Mouse (Mus musculus) T-helper 17 cell (primary cell): ENCODE results near the gene Kcnh4.

Source experiments
- in situ Hi-C, 2 experiments: fragments of 300-600 bp; cut with MboI, MseI; formaldehyde crosslinking; loops; 1 replicate in 1 of 2; 2 replicates in 1 of 2; pipeline ENCODE4 v1.15.1; 2025; ENCODE audit warnings: high pct_unique_total_duplicates in 2 of 2

The Kcnh4 gene

DNA sequence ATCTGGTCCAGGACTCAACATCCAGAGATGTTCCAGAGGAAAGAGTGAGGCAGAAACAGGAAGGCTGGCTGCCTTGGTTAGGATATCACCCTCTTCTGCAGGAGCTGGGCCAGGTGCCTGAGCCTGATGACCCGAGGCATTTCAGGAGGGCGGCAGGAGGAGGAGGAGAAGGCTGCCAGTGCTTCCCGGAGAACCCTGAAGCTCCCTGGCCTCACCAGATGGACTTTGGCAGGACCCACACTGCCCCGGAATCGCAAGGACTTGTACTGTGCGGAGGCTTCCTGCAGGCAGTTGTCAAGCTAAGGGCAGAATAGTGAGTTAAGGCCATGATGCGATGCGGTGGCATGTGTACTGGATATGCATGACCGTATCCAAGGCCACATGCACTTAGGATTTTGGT lies 7.0 kb upstream of the Kcnh4 start:
- in situ Hi-C loops = no loop called here

- in situ Hi-C loops = no loop called here
Measured at GRCm38 (mm10) chr11:100762831-100763230, 3.1 kb upstream of the Kcnh4 start, which contains the start of gene Hcrt. Gene Hcrt, minus strand, starts transcription at chr11:100762931.

DNA sequence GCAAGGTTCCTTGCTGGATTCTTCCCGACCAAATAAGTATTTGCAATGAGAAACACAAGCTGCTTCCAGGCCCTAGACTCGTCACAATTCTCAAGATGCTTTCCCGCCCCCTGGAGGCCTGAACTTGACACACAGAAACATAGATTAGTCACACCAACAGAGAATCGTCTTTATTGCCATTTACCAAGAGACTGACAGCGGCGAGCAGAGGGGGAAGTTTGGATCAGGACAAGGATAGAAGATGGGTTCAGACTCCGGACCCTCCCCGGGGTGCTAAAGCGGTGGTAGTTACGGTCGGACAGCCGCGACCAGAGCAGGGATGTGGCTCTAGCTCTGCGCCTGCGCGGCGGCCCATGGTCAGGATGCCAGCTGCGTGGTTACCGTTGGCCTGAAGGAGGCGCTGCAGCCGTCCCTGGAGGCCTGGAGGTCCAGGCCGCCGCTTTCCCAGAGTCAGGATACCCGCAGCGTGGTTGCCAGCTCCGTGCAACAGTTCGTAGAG lies 1.9 kb upstream of the Kcnh4 start:
- in situ Hi-C loops = no loop called here

GRCm38 (mm10) chr11:100758707-100759610 lies 783 bp downstream of the Kcnh4 start:
- in situ Hi-C loops = no loop called here

GRCm38 (mm10) chr11:100757566-100757965 lies 2.2 kb downstream of the Kcnh4 start:
- in situ Hi-C loops = no loop called here

- in situ Hi-C loops = no loop called here
Measured at GRCm38 (mm10) chr11:100756476-100756875, 3.3 kb downstream of the Kcnh4 start.

- in situ Hi-C loops = no loop called here
Measured at GRCm38 (mm10) chr11:100754693-100755057, 5.1 kb downstream of the Kcnh4 start.

DNA sequence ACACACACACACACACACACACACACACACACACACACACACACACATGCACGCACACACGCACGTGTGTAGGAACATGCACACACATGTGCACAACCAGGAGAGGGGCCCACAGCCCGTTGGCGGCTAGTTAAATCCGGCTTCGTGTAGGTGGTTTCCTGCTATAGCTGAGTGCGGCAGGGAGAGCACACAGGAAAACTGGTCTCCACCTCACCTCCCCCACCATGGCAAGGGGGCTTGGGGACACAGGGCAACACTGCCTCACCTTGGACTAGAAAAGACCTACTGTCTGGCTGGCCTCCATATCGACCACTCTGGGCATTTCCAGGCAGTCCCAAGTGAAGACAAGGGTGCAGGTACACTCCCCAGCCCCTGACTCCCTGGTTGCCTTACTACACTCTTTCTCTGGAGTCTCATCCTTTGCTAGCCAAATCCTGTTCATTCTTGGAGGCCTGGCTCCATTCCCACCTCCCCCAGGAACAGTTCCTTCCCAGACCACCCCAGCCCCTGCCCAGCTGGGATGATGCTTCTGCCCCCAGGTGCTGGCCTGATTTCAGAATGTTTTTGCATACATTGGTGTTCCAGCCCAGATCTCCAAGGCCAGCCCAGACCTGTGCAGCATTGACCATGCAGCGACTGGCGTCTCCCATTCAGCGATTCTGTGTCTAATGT lies 5.6 kb downstream of the Kcnh4 start:
- in situ Hi-C loops = no loop called here

GRCm38 (mm10) chr11:100752294-100752693 lies 7.4 kb downstream of the Kcnh4 start:
- in situ Hi-C loops = no loop called here

DNA sequence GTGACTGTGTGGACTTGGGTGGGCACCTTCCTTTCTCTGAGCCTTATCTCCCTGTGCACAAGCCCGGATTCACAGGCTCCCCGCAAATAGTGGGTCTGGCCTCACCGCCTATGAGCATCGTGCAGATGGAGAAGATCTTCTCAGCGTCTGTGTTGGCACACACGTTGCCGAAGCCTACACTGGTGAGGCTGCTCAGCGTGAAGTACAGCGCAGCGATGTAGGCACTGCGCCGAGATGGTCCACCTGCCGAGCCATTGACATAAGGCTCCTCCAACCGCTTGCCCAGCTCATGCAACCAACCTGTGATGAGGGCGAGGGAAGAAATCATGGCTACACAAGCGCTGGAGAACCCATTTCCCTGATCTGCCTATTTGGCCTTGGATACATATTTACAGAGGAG lies 9.6 kb downstream of the Kcnh4 start:
- in situ Hi-C loops = no loop called here

- in situ Hi-C loops = no loop called here
Measured at GRCm38 (mm10) chr11:100749469-100749868, 10.3 kb downstream of the Kcnh4 start.

- in situ Hi-C loops = no loop called here
Measured at GRCm38 (mm10) chr11:100748620-100749019, 11.1 kb downstream of the Kcnh4 start.

- in situ Hi-C loops = no loop called here
Measured at GRCm38 (mm10) chr11:100747114-100747513, 12.6 kb downstream of the Kcnh4 start.

DNA sequence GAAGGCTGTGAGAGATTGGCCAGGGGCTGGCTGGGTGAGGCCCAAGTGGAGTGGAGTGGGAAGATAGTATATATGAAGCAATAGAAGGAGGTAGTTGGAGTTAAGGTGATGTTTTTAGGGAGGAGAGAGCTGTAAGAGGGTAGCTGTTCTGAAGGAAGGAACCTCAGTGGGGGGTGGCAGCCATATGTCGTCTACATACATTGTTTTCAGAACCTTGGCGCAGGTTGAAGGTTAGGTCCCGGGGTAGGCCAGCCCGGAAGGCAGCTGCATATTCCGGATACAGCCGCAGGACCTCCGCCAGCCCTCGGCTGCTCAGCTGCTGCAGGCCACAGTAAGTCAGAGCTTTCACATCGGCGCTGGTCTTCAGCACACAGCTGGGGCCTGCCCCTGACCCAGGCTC lies 13.2 kb downstream of the Kcnh4 start:
- in situ Hi-C loops = no loop called here

DNA sequence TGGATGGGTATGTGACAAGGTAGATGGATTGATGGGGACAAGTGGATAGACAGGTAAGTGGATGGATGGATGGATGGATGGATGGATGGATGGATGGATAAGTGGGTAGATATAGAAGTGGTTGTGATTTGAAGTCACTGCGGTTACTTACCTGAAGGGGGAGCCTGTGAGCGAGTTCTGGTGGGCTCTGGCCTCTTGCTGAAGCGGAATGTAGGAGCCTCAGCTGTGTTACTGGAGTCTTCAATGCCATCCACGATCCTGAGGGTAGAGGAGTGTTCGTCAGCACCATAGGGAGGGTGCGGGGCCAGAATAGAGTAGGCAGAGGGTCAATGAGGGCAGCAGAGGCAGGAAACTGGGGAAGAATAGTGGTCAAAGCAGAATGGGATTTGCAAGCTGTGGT lies 14.7 kb downstream of the Kcnh4 start:
- in situ Hi-C loops = no loop called here

- in situ Hi-C loops = no loop called here
Measured at GRCm38 (mm10) chr11:100741348-100741747, 18.4 kb downstream of the Kcnh4 start.

- in situ Hi-C loops = no loop called here
Measured at GRCm38 (mm10) chr11:100738749-100739148, 21.0 kb downstream of the Kcnh4 start.

DNA sequence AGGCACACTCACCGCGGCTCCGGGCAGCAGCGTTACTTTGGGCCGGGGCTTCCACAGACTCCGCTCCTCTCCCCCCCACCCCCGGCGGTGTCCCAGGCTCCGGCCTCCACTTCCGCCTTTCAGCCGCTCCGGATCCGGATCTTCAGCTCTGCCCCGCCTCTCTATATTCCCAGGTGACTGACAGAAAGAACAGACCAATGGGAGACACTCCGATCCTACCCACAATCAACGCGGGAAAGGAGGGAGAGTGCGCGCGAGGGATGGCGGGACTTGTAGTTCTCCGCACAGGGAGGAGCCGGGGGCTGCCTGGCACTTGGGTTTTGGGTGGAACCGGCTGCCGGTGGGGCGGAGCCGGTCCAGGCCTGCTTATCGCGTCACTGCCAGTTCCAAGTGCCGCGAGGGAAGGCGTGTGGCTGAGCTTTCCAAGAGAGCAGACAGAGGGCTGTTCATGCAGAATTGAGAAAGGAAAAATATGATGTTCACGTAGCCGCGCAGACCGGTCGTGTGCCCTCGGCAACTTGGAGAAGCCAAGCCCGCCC lies 21.6 kb downstream of the Kcnh4 start, which contains the start of gene Rab5c:
Rab5c (minus strand) TSS at position 150 of the 539 bp plus-strand sequence.
- in situ Hi-C loops = no loop called here

DNA sequence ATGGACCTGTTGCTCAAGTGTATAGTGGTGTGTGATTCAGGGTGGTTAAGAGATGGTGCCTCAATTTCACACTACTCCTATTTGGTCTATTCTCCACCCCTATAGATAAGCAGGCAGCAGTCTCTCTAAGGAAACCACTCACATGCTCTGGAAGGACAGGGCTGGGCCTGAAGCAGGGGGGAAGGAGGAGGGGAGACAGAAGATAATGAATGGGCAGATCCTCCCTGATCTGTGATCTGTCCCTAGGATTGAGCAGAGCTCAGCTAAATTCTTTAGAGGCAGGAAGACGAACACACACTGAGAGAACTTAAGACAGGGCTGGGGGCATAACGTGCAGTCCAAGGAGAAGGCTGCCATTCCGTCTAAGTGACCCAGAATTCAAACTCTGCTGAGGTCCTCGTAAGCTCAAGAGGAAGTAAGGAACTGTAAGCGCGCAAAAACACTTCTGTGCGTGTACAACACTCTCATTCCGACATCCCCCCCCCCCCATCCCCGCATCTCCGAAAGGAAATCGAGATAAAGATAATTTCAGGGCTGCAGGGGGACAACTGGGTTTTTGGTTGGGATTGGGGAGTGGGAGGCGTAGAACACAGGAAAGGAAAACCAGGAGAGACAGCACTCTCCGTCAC lies 22.5 kb downstream of the Kcnh4 start:
- in situ Hi-C loops = no loop called here

DNA sequence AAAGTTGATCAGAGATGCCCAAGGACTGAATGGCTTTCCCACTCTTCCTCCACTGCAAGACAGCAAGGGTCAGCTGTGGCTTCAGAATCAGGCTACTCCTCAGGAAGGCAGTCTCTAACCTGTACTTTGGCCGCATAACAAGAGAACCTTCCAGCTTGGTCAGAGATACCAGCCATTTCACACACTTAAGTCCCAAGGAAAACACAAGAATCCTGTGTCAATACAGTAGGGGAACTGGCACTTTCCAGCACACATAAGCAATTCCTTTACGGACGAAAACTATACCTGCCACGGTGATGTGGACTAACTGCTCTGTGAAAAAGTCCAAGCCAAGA lies 23.0 kb downstream of the Kcnh4 start:
- in situ Hi-C loops = no loop called here

DNA sequence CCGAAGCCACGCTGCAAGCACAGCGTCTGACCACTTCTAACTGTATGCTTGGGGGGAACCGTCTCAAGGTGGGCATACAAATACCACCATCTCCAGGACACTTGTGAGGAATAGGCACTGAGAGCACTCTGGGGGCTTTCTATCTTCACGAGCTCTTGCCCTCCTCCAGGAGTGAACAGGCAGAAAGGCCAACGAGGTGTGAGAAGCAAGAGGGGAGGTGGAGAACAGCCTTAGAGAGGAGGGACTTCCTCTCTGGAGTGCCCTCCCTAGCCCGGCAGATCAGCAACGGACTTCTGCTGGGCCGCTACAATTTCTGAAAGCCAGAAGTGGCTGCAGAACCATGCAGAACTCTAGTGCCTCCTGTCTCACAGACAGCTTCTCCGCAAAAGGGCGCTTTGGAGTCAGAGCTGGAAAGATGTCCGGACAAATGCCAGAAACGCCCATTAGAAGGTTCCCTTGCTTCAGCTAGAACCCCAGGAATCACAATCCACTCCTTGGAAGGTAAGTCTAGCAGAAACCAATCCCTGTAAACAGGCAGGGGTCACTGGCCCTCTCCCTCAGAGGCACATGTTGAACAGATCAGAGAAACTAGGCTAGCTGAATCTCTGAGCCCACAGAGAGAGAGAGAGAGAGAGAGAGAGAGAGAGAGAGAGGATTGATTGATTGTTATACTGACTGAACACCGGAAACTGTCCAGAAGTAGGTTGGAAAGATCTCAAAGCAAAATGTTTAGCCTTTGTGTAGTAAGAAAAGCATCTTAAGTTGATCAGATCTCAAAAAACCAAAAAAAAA lies 23.6 kb downstream of the Kcnh4 start:
- in situ Hi-C loops = no loop called here
